Mouse (Mus musculus) kidney, adult 2 months (tissue): ENCODE measurements at regions not wholly inside any gene's neighbourhood (a gene's known extent, or its start where the extent isn't known, plus 50 kb on each side); places are given as distances from the start of the nearest gene placed in this dataset.

ENCODE experiments used
- CTCF ChIP-seq: fragments of 200-500 bp; conservative IDR thresholded peaks from 2 replicates; pipeline ENCODE4 v1.5.1; 2011; ENCODE audit warnings: low read depth, mild to moderate bottlenecking, control low read depth, low read length, moderate library complexity, mixed read lengths; ENCODE audit not compliant: insufficient read depth, insufficient read length
- POLR2A ChIP-seq: fragments of 200-500 bp; IDR thresholded peaks from one replicate; pipeline ENCODE4 v1.6.1; 2011; ENCODE audit warnings: low read depth, low read length, control low read depth

GRCm38 (mm10) chr4:124465229-124465820, 145.3 kb downstream of the 3100002H09Rik start:
- TF ChIP-seq CTCF (no peak), POLR2A (no peak)
